Mouse (Mus musculus) large intestine, adult 2 months (tissue): ENCODE data around the gene Iqsec1. TPM values are rescaled to one million over a fixed set of nuclear protein-coding genes. Genes with fewer than 3 reads are reported as not detected.

Source experiments
- DNase-seq: peaks from one replicate; pipeline ENCODE4 v3.0.0-alpha.2; 2012; ENCODE audit warnings: low read depth, low spot score
- whole genome bisulfite sequencing: fragments of 180-500 bp; shearing (Covaris S2); methylation state at CpG from one replicate; pipeline ENCODE4 v1.1.7; 2018; 5-methylcytosine and 5-hydroxymethylcytosine counted together
- polyA plus RNA-seq: library from polyadenylated mRNA; depleted of rRNA; stranded (reverse); fragments of >200 nt; gene quantifications from 2 replicates; pipeline ENCODE4 v1.2.3, GENCODE M21; 2012

Iqsec1 gene
- polyA plus RNA-seq, 1 experiment = 24.9 TPM

GRCm38 (mm10) chr6:90899266-90899665 lies 89.2 kb downstream of the Iqsec1 start:
- 21% methylated on average over 1 of the region's 1 CpGs for WGBS
- DNase-seq = no peak

- WGBS = 0% methylated on average over 1 of the region's 1 CpGs
- DNase-seq = no peak
Measured at GRCm38 (mm10) chr6:90898107-90898506, 90.4 kb downstream of the Iqsec1 start.

- no peak for DNase-seq
- 89% methylated on average over 1 of the region's 1 CpGs for WGBS
Measured at GRCm38 (mm10) chr6:90892401-90892800, 96.1 kb downstream of the Iqsec1 start.

GRCm38 (mm10) chr6:90889356-90890285 lies 98.9 kb downstream of the Iqsec1 start:
- no peak for DNase-seq
- 87% methylated on average over 7 of the region's 7 CpGs for WGBS

- DNase-seq = no peak
- 66% methylated on average over 5 of the region's 5 CpGs for WGBS
Measured at GRCm38 (mm10) chr6:90887024-90887775, 101.3 kb downstream of the Iqsec1 start.

GRCm38 (mm10) chr6:90885626-90886025 lies 102.9 kb downstream of the Iqsec1 start:
- DNase-seq = no peak
- WGBS = 93% methylated on average over 1 of the region's 1 CpGs

GRCm38 (mm10) chr6:90884631-90885030 lies 103.9 kb downstream of the Iqsec1 start:
- WGBS = 37% methylated on average over 1 of the region's 1 CpGs
- no peak for DNase-seq

GRCm38 (mm10) chr6:90880975-90881374 lies 107.5 kb downstream of the Iqsec1 start:
- 89% methylated on average over 2 of the region's 2 CpGs for WGBS
- no peak for DNase-seq

- WGBS = 88% methylated on average over 3 of the region's 3 CpGs
- DNase-seq = no peak
Measured at GRCm38 (mm10) chr6:90880404-90880803, 108.1 kb downstream of the Iqsec1 start.

GRCm38 (mm10) chr6:90871581-90871980 lies 116.9 kb downstream of the Iqsec1 start:
- no peak for DNase-seq
- 84% methylated on average over 8 of the region's 8 CpGs for WGBS

GRCm38 (mm10) chr6:90868033-90868432 lies 120.5 kb downstream of the Iqsec1 start:
- DNase-seq = no peak
- 81% methylated on average over 3 of the region's 3 CpGs for whole genome bisulfite sequencing

GRCm38 (mm10) chr6:90861370-90861769 lies 127.1 kb downstream of the Iqsec1 start:
- DNase-seq = no peak
- WGBS = 94% methylated on average over 1 of the region's 1 CpGs

- DNase-seq = no peak
- 96% methylated on average over 1 of the region's 1 CpGs for WGBS
Measured at GRCm38 (mm10) chr6:90857844-90858243, 130.6 kb downstream of the Iqsec1 start.

- 25% methylated on average over 2 of the region's 2 CpGs for WGBS
- DNase-seq = no peak
Measured at GRCm38 (mm10) chr6:90852360-90852759, 136.1 kb downstream of the Iqsec1 start.

GRCm38 (mm10) chr6:90848068-90848467 lies 140.4 kb downstream of the Iqsec1 start:
- WGBS = 29% methylated on average over 1 of the region's 1 CpGs
- DNase-seq = no peak

- no peak for DNase-seq
- WGBS = 81% methylated on average over 2 of the region's 2 CpGs
Measured at GRCm38 (mm10) chr6:90847523-90847922, 141.0 kb downstream of the Iqsec1 start.

- 95% methylated on average over 2 of the region's 2 CpGs for WGBS
- DNase-seq = no peak
Measured at GRCm38 (mm10) chr6:90839972-90840371, 148.5 kb downstream of the Iqsec1 start.

- DNase-seq = no peak
Measured at GRCm38 (mm10) chr6:90836749-90837148, 151.7 kb downstream of the Iqsec1 start.

GRCm38 (mm10) chr6:90829536-90829935 lies 158.9 kb downstream of the Iqsec1 start:
- DNase-seq = no peak
- WGBS = 85% methylated on average over 6 of the region's 6 CpGs

More at GRCm38 (mm10) chr6:90836749-90837148, 151.7 kb downstream of the Iqsec1 start:
- WGBS = 45% methylated on average over 2 of the region's 2 CpGs

GRCm38 (mm10) chr6:90825063-90825462 lies 163.4 kb downstream of the Iqsec1 start:
- WGBS = 81% methylated on average over 2 of the region's 2 CpGs

GRCm38 (mm10) chr6:90823322-90823721 lies 165.2 kb downstream of the Iqsec1 start:
- 62% methylated on average over 4 of the region's 4 CpGs for WGBS
- no peak for DNase-seq

More at GRCm38 (mm10) chr6:90825063-90825462, 163.4 kb downstream of the Iqsec1 start:
- DNase-seq = no peak
